Mouse (Mus musculus): ENCODE measurements around the gene Eif1. TPM values are rescaled to one million over a fixed set of nuclear protein-coding genes. Genes with fewer than 3 reads are reported as not detected.
"Not testable (repeated sequence)": the region's sequence is repeated elsewhere in the genome, so short reads cannot be mapped to it uniquely, and the experiment has no call there.

Gene Eif1
- polyA plus RNA-seq, 1 experiment from 2014 or later: 1,410 TPM

- Histone ChIP-seq H3K9me3 (no peaks in the 10 kb centered on the region), H3K9ac (no peak overlapping the region), H3K4me2 (replicated peaks) (no peak overlapping the region), H3K4me1 (0 out of 2 replicates have a peak, but pooled peaks cover 5% of the 10 kb centered on the region), H3K27ac (no peak overlapping the region), H3K4me3 (no peak overlapping the region), H3K27me3 (replicated peaks) (no peaks in the 10 kb centered on the region), H3K36me3 (peaks cover 13% of the 10 kb centered on the region)
- no peak for ATAC-seq (ENCODE audit: low FRiP score, low read depth)
- WGBS: 78% methylated on average over 6 of the region's 6 CpGs
Observed at GRCm38 (mm10) chr11:100317826-100318380, 1.8 kb upstream of the Eif1 start.

GRCm38 (mm10) chr11:100318529-100319451 lies 895 bp upstream of the Eif1 start:
- Histone ChIP-seq H3K9me3 (no peaks in the 10 kb centered on the region), H3K4me3 (peak overlapping the region; percentile 73; the same call in 1 of the 2 replicates), H3K4me1 (0 out of 2 replicates have a peak, but pooled peaks cover 5% of the 10 kb centered on the region), H3K4me2 (replicated peaks) (peak overlapping the region; percentile 73), H3K9ac (no peak overlapping the region), H3K27me3 (replicated peaks) (no peaks in the 10 kb centered on the region), H3K27ac (no peak overlapping the region; the same call in 1 of the 2 replicates), H3K36me3 (peaks cover 13% of the 10 kb centered on the region)
- WGBS: 87% methylated on average over 10 of the region's 10 CpGs
- ATAC-seq (ENCODE audit: low FRiP score, low read depth): 0 out of 2 replicates have a peak, but pooled peaks have one; percentile 2

- Histone ChIP-seq H3K27me3 (replicated peaks) (no peaks in the 10 kb centered on the region), H3K4me3 (peak overlapping the region; percentile 73), H3K9me3 (no peaks in the 10 kb centered on the region), H3K36me3 (peaks cover 13% of the 10 kb centered on the region), H3K9ac (peak overlapping the region; percentile 93), H3K4me2 (replicated peaks) (peak overlapping the region; percentile 73), H3K27ac (peak overlapping the region; percentile 79), H3K4me1 (0 out of 2 replicates have a peak, but pooled peaks cover 5% of the 10 kb centered on the region)
- ATAC-seq (ENCODE audit: low FRiP score, low read depth): peak; percentile 83
- under 1% methylated on average over 37 of the region's 40 CpGs for WGBS
Observed at GRCm38 (mm10) chr11:100320172-100320630, 516 bp downstream of the Eif1 start.

- ATAC-seq (ENCODE audit: low FRiP score, low read depth): not testable (repeated sequence)
- 19% methylated on average over 11 of the region's 11 CpGs for WGBS
Observed at GRCm38 (mm10) chr11:100320701-100321410, 1.2 kb downstream of the Eif1 start.

GRCm38 (mm10) chr11:100321479-100322305 lies 2.0 kb downstream of the Eif1 start:
- not testable (repeated sequence) for H3K27me3 ChIP-seq (replicated peaks); H3K4me3 ChIP-seq; H3K9ac ChIP-seq; H3K27ac ChIP-seq; H3K4me1 ChIP-seq; ATAC-seq (ENCODE audit: low FRiP score, low read depth); H3K9me3 ChIP-seq
- 84% methylated on average over 7 of the region's 7 CpGs for WGBS
- peaks cover 13% of the 10 kb centered on the region for H3K36me3 ChIP-seq
- peak overlapping the region; percentile 14 for H3K4me2 ChIP-seq (replicated peaks)

More at GRCm38 (mm10) chr11:100320701-100321410, 1.2 kb downstream of the Eif1 start:
- Histone ChIP-seq H3K9ac (peak overlapping the region; percentile 93), H3K36me3 (peaks cover 13% of the 10 kb centered on the region), H3K4me3 (peak overlapping the region; percentile 73), H3K4me2 (replicated peaks) (peak overlapping the region; percentile 73)
- not testable (repeated sequence) for H3K27me3 ChIP-seq (replicated peaks); H3K27ac ChIP-seq; H3K9me3 ChIP-seq; H3K4me1 ChIP-seq

GRCm38 (mm10) chr11:100322591-100323258 lies 3.0 kb downstream of the Eif1 start:
- no peak for ATAC-seq (ENCODE audit: low FRiP score, low read depth)
- Histone ChIP-seq H3K27ac (no peak overlapping the region), H3K4me3 (no peak overlapping the region), H3K27me3 (replicated peaks) (no peaks in the 10 kb centered on the region), H3K36me3 (peaks cover 13% of the 10 kb centered on the region), H3K4me1 (peaks cover 7% of the 10 kb centered on the region; the same call in 1 of the 2 replicates), H3K9me3 (no peaks in the 10 kb centered on the region), H3K4me2 (replicated peaks) (no peak overlapping the region; the same call in 1 of the 2 replicates), H3K9ac (no peak overlapping the region)
- WGBS: 62% methylated on average over 3 of the region's 3 CpGs

- WGBS: 19% methylated on average over 3 of the region's 3 CpGs
- Histone ChIP-seq H3K4me1 (peaks cover 7% of the 10 kb centered on the region; the same call in 1 of the 2 replicates), H3K9ac (no peak overlapping the region), H3K27ac (no peak overlapping the region), H3K4me3 (no peak overlapping the region), H3K9me3 (no peaks in the 10 kb centered on the region), H3K36me3 (peaks cover 13% of the 10 kb centered on the region), H3K4me2 (replicated peaks) (no peak overlapping the region), H3K27me3 (replicated peaks) (no peaks in the 10 kb centered on the region)
- no peak for ATAC-seq (ENCODE audit: low FRiP score, low read depth)
Observed at GRCm38 (mm10) chr11:100323578-100323977, 3.9 kb downstream of the Eif1 start.

- H3K27ac ChIP-seq: no peak overlapping the region
Observed at GRCm38 (mm10) chr11:100325062-100325629, 5.5 kb downstream of the Eif1 start.

GRCm38 (mm10) chr11:100327316-100327715 lies 7.6 kb downstream of the Eif1 start:
- Histone ChIP-seq H3K4me1 (peaks cover 8% of the 10 kb centered on the region; the same call in 1 of the 2 replicates), H3K4me3 (no peak overlapping the region), H3K4me2 (replicated peaks) (no peak overlapping the region), H3K27me3 (replicated peaks) (no peaks in the 10 kb centered on the region), H3K36me3 (peaks cover 4% of the 10 kb centered on the region; the same call in 1 of the 2 replicates), H3K9ac (no peak overlapping the region), H3K27ac (no peak overlapping the region), H3K9me3 (no peaks in the 10 kb centered on the region)
- WGBS: 68% methylated on average over 11 of the region's 11 CpGs
- no peak for ATAC-seq (ENCODE audit: low FRiP score, low read depth)

More at GRCm38 (mm10) chr11:100325062-100325629, 5.5 kb downstream of the Eif1 start:
- Histone ChIP-seq H3K4me2 (replicated peaks) (no peak overlapping the region), H3K9ac (no peak overlapping the region), H3K9me3 (no peaks in the 10 kb centered on the region), H3K4me1 (peaks cover 10% of the 10 kb centered on the region; the same call in 1 of the 2 replicates), H3K4me3 (no peak overlapping the region), H3K27me3 (replicated peaks) (no peaks in the 10 kb centered on the region), H3K36me3 (peaks cover 13% of the 10 kb centered on the region)
- no peak for ATAC-seq (ENCODE audit: low FRiP score, low read depth)
- WGBS: 76% methylated on average over 11 of the region's 11 CpGs

- Histone ChIP-seq H3K9ac (no peak overlapping the region), H3K4me1 (peaks cover 11% of the 10 kb centered on the region; the same call in 1 of the 2 replicates), H3K9me3 (no peaks in the 10 kb centered on the region), H3K27me3 (replicated peaks) (no peaks in the 10 kb centered on the region), H3K36me3 (no peaks in the 10 kb centered on the region; the same call in 1 of the 2 replicates), H3K4me2 (replicated peaks) (no peak overlapping the region), H3K4me3 (no peak overlapping the region), H3K27ac (no peak overlapping the region)
- no peak for ATAC-seq (ENCODE audit: low FRiP score, low read depth)
- WGBS: 90% methylated on average over 6 of the region's 6 CpGs
Observed at GRCm38 (mm10) chr11:100327761-100328160, 8.1 kb downstream of the Eif1 start.
